Mouse (Mus musculus) lung, embryonic 16.5 days (tissue): Measurements from ENCODE around the gene Rpgrip1l. TPM values are rescaled to one million over a fixed set of nuclear protein-coding genes. Genes with fewer than 3 reads are reported as not detected.

ENCODE experiments used
- ATAC-seq: fragments of 200-750 bp; cut with Nextera tagmentation; 2 replicates; pipeline ENCODE4 v1.8.0; 2017; ENCODE audit warnings: low read depth, mild to moderate bottlenecking, moderate library complexity
- H3K27ac ChIP-seq: fragments of 300-500 bp; sonication (generic); 2 replicates; pipeline ENCODE4 v1.5.1; 2014; ENCODE audit warnings: mild to moderate bottlenecking, control low read depth, low read length
- H3K27me3 ChIP-seq: fragments of 300-500 bp; sonication (generic); 2 replicates; pipeline ENCODE4 v1.6.1; 2014; ENCODE audit warnings: low read depth, low read length, mixed read lengths; ENCODE audit not compliant: control insufficient read depth, insufficient read depth
- H3K36me3 ChIP-seq: fragments of 300-500 bp; sonication (generic); 2 replicates; pipeline ENCODE4 v1.6.1; 2014; ENCODE audit warnings: low read length; ENCODE audit not compliant: control insufficient read depth, insufficient read depth
- H3K4me1 ChIP-seq: fragments of 300-500 bp; sonication (generic); replicated peaks from 2 replicates; pipeline ENCODE4 v1.6.1; 2014; ENCODE audit warnings: low read length, mixed read lengths; ENCODE audit not compliant: control insufficient read depth, insufficient read depth
- H3K4me2 ChIP-seq: fragments of 300-500 bp; sonication (generic); 2 replicates; pipeline ENCODE4 v1.6.1; 2014; ENCODE audit warnings: low read depth, low read length, control low read depth
- H3K4me3 ChIP-seq: fragments of 300-500 bp; sonication (generic); 2 replicates; pipeline ENCODE4 v1.5.1; 2014; ENCODE audit warnings: mild to moderate bottlenecking, low read length, control low read depth
- H3K9ac ChIP-seq: fragments of 300-500 bp; sonication (generic); 2 replicates; pipeline ENCODE4 v1.6.1; 2014; ENCODE audit warnings: low read length, control low read depth
- H3K9me3 ChIP-seq: fragments of 300-500 bp; sonication (generic); 2 replicates; pipeline ENCODE4 v1.6.1; 2016; ENCODE audit warnings: low read length; ENCODE audit not compliant: control insufficient read depth
- WGBS: fragments of 180-500 bp; shearing (Covaris S2); extraction: QIAGEN DNeasy Blood & Tissue Kit; methylation state at CpG from one replicate; pipeline ENCODE4 v1.1.7; 2014; 5-methylcytosine and 5-hydroxymethylcytosine counted together
- polyA plus RNA-seq: library from polyadenylated mRNA; unstranded; fragments of >200 nt; fragmentation: Nextera tagmentation; extraction: Ambion mirVana; gene quantifications from 2 replicates; pipeline ENCODE4 v1.2.1, GENCODE M21; 2015

Rpgrip1l gene
- polyA plus RNA-seq, 1 experiment from 2014 or later, result 12.9 TPM

DNA sequence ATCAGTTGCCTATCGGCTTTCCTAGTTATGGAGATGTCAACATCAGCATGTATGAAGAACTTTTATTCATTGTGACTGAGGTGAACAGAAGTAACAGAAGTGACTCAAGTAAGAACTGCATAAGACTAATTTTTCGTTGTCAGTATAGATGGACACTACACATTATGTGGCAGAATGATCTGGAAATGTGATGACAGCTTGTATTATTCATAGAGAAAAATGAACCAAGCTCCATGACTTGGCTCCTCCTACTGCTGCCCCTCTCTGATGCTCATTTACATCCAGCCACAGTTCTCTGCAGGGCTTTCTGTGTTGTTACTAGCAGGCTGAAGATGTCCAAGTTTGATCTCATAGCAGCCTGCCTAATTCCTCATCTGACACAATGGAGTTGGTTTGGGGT, 75.9 kb downstream of the Rpgrip1l start:
- Histone ChIP-seq H3K9me3 (no peaks in the 10 kb centered on the region), H3K9ac (no peak overlapping the region), H3K4me2 (no peak overlapping the region), H3K27me3 (no peaks in the 10 kb centered on the region), H3K36me3 (peaks cover 1% of the 10 kb centered on the region), H3K4me3 (no peak overlapping the region), H3K4me1 (no peaks in the 10 kb centered on the region), H3K27ac (no peak overlapping the region)
- ATAC-seq, result no peak
- WGBS, result 84% methylated on average over 2 of the region's 2 CpGs

DNA sequence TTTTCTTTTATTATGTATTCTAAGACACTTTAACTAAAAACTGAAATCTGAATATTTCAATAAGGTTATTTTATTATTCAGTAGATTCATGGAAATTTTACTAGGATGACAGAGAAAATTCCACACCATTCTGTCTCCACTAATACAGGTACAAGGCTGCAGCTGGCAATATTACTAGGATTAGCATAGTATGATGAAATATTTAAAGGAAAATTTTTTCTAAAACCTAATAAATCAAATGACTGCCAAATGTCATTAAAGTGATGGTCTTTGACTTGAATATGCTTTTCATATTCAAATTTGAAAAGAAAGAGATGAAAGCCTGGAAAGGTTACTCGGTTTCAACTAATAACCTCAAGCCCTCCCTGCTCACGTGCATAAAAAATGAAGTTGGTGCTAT, 79.0 kb downstream of the Rpgrip1l start:
- Histone ChIP-seq H3K4me3 (no peak overlapping the region), H3K9ac (no peak overlapping the region), H3K27ac (no peak overlapping the region), H3K27me3 (no peaks in the 10 kb centered on the region), H3K9me3 (no peaks in the 10 kb centered on the region), H3K4me1 (no peaks in the 10 kb centered on the region), H3K4me2 (no peak overlapping the region), H3K36me3 (peaks cover 7% of the 10 kb centered on the region)
- 87% methylated on average over 2 of the region's 2 CpGs for whole genome bisulfite sequencing
- ATAC-seq, result no peak

DNA sequence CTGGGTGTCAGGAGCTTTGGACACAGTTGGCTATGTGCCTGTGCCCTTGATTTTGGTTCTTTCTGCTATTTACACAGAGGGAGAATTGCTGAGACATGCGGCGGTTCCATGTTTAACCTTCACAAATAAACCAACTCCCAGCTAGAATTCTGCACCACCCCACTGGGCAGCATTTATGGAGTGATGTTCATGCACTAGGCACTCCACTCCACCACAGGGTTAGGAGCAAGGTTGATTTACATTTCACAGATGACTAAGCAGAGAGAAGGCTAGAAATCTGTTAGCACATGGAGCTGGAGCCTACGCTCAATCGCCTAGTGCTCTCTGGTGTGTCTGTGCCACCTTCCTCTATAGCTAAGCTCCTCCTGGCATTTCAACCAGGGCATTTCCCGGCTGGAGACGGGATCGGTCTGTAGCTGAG, 85.6 kb downstream of the Rpgrip1l start:
- Histone ChIP-seq H3K27me3 (no peaks in the 10 kb centered on the region), H3K36me3 (peaks cover 7% of the 10 kb centered on the region), H3K4me3 (no peak overlapping the region), H3K4me1 (0 out of 2 replicates have a peak, but pooled peaks cover 2% of the 10 kb centered on the region), H3K27ac (peak overlapping the region; percentile 39; the same call in 1 of the 2 replicates), H3K9me3 (no peaks in the 10 kb centered on the region), H3K4me2 (no peak overlapping the region), H3K9ac (no peak overlapping the region)
- peak; percentile 57; the same call in 1 of the 2 replicates for ATAC-seq
- WGBS, result 64% methylated on average over 7 of the region's 7 CpGs

DNA sequence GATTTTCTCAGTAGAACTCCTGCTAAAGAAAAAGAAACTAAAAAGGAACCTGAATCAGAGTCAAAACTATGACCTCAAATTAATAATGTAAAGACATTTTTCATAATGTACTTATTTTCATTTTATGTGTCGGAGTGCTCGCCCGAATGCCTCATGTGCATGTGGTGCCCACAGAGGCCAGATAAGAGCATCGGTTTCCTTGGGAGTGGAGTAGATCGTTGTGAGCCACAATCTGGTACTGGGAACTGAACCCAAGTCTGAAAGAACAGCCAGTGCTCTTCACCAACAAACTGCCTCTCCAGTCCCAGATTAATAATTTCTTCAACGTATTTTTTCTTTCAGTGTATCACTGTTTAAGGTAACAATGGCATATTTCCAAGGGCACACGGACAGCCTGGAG, 88.8 kb downstream of the Rpgrip1l start:
- no peak overlapping the region for H3K9ac ChIP-seq
- no peak overlapping the region for H3K27ac ChIP-seq
- H3K9me3 ChIP-seq, result no peaks in the 10 kb centered on the region
- no peaks in the 10 kb centered on the region for H3K27me3 ChIP-seq
- no peak for ATAC-seq
- H3K4me1 ChIP-seq, result 0 out of 2 replicates have a peak, but pooled peaks cover 2% of the 10 kb centered on the region
- no peak overlapping the region for H3K4me3 ChIP-seq
- H3K4me2 ChIP-seq, result no peak overlapping the region
- H3K36me3 ChIP-seq, result no peaks in the 10 kb centered on the region; the same call in 1 of the 2 replicates
- WGBS, result 86% methylated on average over 7 of the region's 7 CpGs

DNA sequence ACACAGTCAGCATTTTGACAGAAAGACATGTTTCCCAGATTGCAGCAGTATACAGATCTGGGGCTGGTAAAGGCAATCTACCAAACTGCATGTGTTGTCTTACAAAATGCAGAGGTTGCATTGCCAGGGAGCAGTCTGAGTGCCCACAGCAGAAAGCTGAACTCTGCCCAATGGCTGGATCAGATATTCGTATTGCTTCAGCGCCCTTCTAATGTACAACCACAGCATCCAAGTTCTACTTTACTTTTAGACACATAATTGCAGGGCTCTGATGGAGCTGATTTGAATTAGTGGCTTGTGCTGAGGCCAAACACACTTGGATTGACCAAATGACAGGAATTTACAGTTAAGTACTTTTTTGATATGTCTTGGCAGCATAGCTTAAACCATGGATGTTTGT, 91.2 kb downstream of the Rpgrip1l start:
- no peaks in the 10 kb centered on the region for H3K27me3 ChIP-seq
- no peak overlapping the region for H3K27ac ChIP-seq
- H3K36me3 ChIP-seq, result no peaks in the 10 kb centered on the region; the same call in 1 of the 2 replicates
- no peak for ATAC-seq
- H3K9me3 ChIP-seq, result no peaks in the 10 kb centered on the region
- H3K4me2 ChIP-seq, result no peak overlapping the region
- 88% methylated on average over 2 of the region's 2 CpGs for WGBS
- no peak overlapping the region for H3K4me3 ChIP-seq
- no peak overlapping the region for H3K9ac ChIP-seq
- H3K4me1 ChIP-seq, result no peaks in the 10 kb centered on the region

DNA sequence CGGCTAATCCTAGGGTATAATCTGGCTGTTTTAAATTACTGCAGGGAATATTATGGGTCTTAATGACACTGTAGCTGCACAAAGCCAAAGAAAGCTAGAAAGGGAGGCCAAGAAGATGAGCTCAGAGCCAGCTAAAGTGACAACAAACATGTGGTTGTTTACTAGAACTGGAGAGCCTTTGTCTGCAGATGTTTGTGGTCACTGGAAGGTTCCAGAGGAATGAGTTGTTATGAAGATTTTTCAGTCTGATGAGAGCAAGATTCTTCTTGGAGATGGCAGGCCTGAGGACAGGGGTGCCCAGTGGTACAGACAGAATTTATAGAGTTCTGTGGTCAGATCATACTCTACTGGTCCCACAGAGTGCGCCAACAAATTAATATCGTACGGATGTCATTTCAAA, 94.8 kb downstream of the Rpgrip1l start:
- 93% methylated on average over 4 of the region's 4 CpGs for WGBS
- Histone ChIP-seq H3K36me3 (no peaks in the 10 kb centered on the region; the same call in 1 of the 2 replicates), H3K27ac (no peak overlapping the region)

DNA sequence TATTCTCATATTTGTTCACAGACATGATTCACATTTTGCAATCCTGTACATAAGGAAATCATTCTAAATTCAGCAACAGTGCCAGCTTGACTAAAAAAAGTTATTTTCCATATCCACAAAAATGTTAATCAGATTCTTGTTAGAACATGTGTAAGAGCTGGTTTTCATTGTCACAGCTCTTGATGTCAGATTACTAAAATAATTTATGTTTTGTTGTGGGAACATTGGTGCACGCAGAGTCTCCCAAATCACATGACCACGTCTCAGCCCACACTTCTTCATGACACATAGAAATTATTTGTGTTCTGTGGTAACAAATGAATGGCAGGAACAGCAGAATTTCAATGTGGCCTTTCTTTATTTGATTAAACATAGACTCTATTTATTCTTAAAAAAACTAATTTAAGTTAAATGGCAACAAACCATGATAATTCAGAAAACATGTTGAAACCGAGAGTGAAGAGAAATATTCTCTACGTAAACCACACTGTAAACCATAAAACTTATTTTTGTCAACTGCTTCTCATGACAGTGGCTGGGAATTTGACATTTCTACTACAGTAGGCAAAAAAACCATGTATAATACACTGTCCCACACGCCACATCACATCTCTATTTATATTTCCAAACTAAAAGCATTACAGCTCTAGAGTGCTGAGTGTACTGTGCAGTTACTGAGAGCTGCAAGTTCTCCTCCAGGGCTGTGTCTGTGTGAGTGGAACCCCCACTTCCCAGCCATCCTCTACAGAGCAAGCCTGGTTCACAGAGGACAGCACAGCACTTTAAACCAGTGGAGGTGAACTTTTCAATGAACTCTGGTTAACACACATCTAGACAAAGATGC, 95.8 kb downstream of the Rpgrip1l start:
- Histone ChIP-seq H3K4me2 (no peak overlapping the region), H3K27me3 (no peaks in the 10 kb centered on the region), H3K27ac (no peak overlapping the region), H3K36me3 (no peaks in the 10 kb centered on the region; the same call in 1 of the 2 replicates), H3K4me3 (no peak overlapping the region), H3K4me1 (no peaks in the 10 kb centered on the region), H3K9me3 (no peaks in the 10 kb centered on the region), H3K9ac (no peak overlapping the region)
- WGBS, result 73% methylated on average over 5 of the region's 5 CpGs
- ATAC-seq, result no peak

More for the DNA sequence above, 94.8 kb downstream of the Rpgrip1l start:
- no peak for ATAC-seq
- no peak overlapping the region for H3K9ac ChIP-seq
- H3K4me2 ChIP-seq, result no peak overlapping the region
- H3K9me3 ChIP-seq, result no peaks in the 10 kb centered on the region
- no peaks in the 10 kb centered on the region for H3K27me3 ChIP-seq
- no peaks in the 10 kb centered on the region for H3K4me1 ChIP-seq
- H3K4me3 ChIP-seq, result no peak overlapping the region

DNA sequence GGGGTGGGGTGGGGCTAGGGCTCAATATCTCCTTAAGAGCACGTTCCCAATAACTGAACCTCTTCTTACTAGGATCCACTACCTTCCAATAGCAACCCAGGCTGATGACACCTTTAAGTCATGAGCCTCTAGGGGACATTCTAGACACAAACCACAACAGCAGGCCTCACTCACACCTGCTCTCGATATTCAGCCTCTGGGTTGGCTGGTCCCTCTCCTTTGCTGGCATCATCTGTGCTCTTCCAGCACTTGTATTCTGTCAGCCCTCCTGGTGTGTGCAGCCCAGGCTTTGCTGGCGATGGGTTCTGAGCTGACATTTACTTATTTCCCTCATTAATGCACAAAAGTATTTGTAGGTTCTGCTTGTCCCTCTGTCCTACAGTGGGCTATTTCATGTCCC, 98.8 kb downstream of the Rpgrip1l start:
- Histone ChIP-seq H3K27ac (no peak overlapping the region), H3K36me3 (no peaks in the 10 kb centered on the region; the same call in 1 of the 2 replicates), H3K9ac (no peak overlapping the region), H3K27me3 (no peaks in the 10 kb centered on the region), H3K4me2 (no peak overlapping the region), H3K4me3 (no peak overlapping the region), H3K9me3 (no peaks in the 10 kb centered on the region), H3K4me1 (no peaks in the 10 kb centered on the region)
- 77% methylated on average over 3 of the region's 3 CpGs for WGBS
- no peak for ATAC-seq

DNA sequence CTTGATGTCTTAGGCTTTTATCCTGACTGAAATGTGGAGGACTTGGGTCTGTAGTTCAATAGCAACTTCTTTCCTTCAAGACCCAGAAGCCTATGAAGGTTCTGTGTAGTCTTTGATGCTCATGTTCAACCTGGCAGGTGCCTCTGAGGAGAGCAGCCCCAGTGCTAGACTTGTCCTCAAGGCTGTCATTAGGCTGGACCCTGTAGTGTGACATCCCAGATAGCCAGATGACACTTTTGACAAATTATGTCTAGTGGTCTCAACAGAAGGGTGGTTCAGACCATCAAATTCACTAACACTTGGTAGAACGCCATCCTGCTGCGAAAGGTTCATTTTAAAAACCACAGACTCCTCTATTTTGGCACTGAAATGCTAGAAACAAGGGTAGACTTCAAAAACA, 100.1 kb downstream of the Rpgrip1l start:
- Histone ChIP-seq H3K4me1 (peaks cover 3% of the 10 kb centered on the region; the same call in 1 of the 2 replicates), H3K27ac (no peak overlapping the region), H3K4me3 (no peak overlapping the region), H3K4me2 (no peak overlapping the region), H3K36me3 (no peaks in the 10 kb centered on the region; the same call in 1 of the 2 replicates), H3K27me3 (no peaks in the 10 kb centered on the region), H3K9ac (no peak overlapping the region), H3K9me3 (no peaks in the 10 kb centered on the region)
- 0 out of 2 replicates have a peak, but pooled peaks have one; percentile 36 for ATAC-seq
- 54% methylated on average over 2 of the region's 2 CpGs for WGBS
